Mouse (Mus musculus): ENCODE data around the gene Akap13. TPM values are rescaled to one million over a fixed set of nuclear protein-coding genes. Genes with fewer than 3 reads are reported as not detected.

Akap13 gene
- 4.3 and 5.4 TPM in 2 replicates for polyA plus RNA-seq (2012; rRNA removed)

- under 1% methylated on average over 92 of the region's 94 CpGs for WGBS
These were observed at the start of gene Akap13 for GRCm38 (mm10) chr7:75455223-75456151. Gene Akap13, plus strand, starts transcription at chr7:75455534.

GRCm38 (mm10) chr7:75410641-75411040 is 44.7 kb upstream of the Akap13 start:
- DNase-seq = no peak
- Histone ChIP-seq H3K27ac (ENCODE audit: insufficient read depth, low read length) (no peak overlapping the region), H3K4me1 (ENCODE audit: control insufficient read depth, insufficient read depth, low read length) (no peaks in the 10 kb centered on the region; the same call in 1 of the 2 replicates), H3K27me3 (ENCODE audit: control insufficient read depth, insufficient read depth, low read length) (no peaks in the 10 kb centered on the region), H3K4me3 (replicated peaks; ENCODE audit: insufficient read depth, low read depth, low read length) (no peak overlapping the region)
- WGBS = 92% methylated on average over 3 of the region's 3 CpGs
- TF ChIP-seq CTCF (IDR thresholded peaks at IDR 0.05; ENCODE audit: borderline replicate concordance, insufficient read depth, low read depth, low read length) = no peak

More at GRCm38 (mm10) chr7:75455223-75456151, at the start of gene Akap13:
- no peak within 1 kb of the TSS for H3K27ac ChIP-seq (ENCODE audit: insufficient read depth, low read length)
- peak within 1 kb of the TSS; percentile 87 for H3K4me3 ChIP-seq (replicated peaks; ENCODE audit: insufficient read depth, low read depth, low read length)
- peak; percentile 97 to 98 for DNase-seq
- no peaks in the 10 kb centered on the region for H3K27me3 ChIP-seq (ENCODE audit: control insufficient read depth, insufficient read depth, low read length)
- H3K4me1 ChIP-seq (ENCODE audit: control insufficient read depth, insufficient read depth, low read length) = no peaks in the 10 kb centered on the region
- TF ChIP-seq CTCF (IDR thresholded peaks at IDR 0.05; ENCODE audit: borderline replicate concordance, insufficient read depth, low read depth, low read length) (no peak), POLR2A (IDR thresholded peaks at IDR 0.05; ENCODE audit: borderline replicate concordance, insufficient read depth, low read length) (peak; percentile 48)

GRCm38 (mm10) chr7:75411226-75411625 is 44.1 kb upstream of the Akap13 start:
- DNase-seq = no peak
- Histone ChIP-seq H3K27ac (ENCODE audit: insufficient read depth, low read length) (no peak overlapping the region), H3K4me3 (replicated peaks; ENCODE audit: insufficient read depth, low read depth, low read length) (no peak overlapping the region), H3K27me3 (ENCODE audit: control insufficient read depth, insufficient read depth, low read length) (no peaks in the 10 kb centered on the region), H3K4me1 (ENCODE audit: control insufficient read depth, insufficient read depth, low read length) (no peaks in the 10 kb centered on the region; the same call in 1 of the 2 replicates)
- 59% methylated on average over 6 of the region's 6 CpGs for WGBS
- TF ChIP-seq CTCF (IDR thresholded peaks at IDR 0.05; ENCODE audit: borderline replicate concordance, insufficient read depth, low read depth, low read length) = no peak
- TF ChIP-seq POLR2A (IDR thresholded peaks at IDR 0.05; ENCODE audit: borderline replicate concordance, insufficient read depth, low read length) = no peak

GRCm38 (mm10) chr7:75412011-75412510 is 43.3 kb upstream of the Akap13 start:
- no peak for DNase-seq

GRCm38 (mm10) chr7:75412568-75412967 is 42.8 kb upstream of the Akap13 start:
- H3K4me1 ChIP-seq (ENCODE audit: control insufficient read depth, insufficient read depth, low read length) = no peaks in the 10 kb centered on the region; the same call in 1 of the 2 replicates
- H3K27me3 ChIP-seq (ENCODE audit: control insufficient read depth, insufficient read depth, low read length) = no peaks in the 10 kb centered on the region
- DNase-seq = no peak
- TF ChIP-seq POLR2A (IDR thresholded peaks at IDR 0.05; ENCODE audit: borderline replicate concordance, insufficient read depth, low read length) (no peak), CTCF (IDR thresholded peaks at IDR 0.05; ENCODE audit: borderline replicate concordance, insufficient read depth, low read depth, low read length) (no peak)
- 85% methylated on average over 2 of the region's 2 CpGs for WGBS
- no peak overlapping the region for H3K27ac ChIP-seq (ENCODE audit: insufficient read depth, low read length)
- no peak overlapping the region for H3K4me3 ChIP-seq (replicated peaks; ENCODE audit: insufficient read depth, low read depth, low read length)

More at GRCm38 (mm10) chr7:75412011-75412510, 43.3 kb upstream of the Akap13 start:
- H3K4me3 ChIP-seq (replicated peaks; ENCODE audit: insufficient read depth, low read depth, low read length) = no peak overlapping the region
- 72% methylated on average over 10 of the region's 10 CpGs for WGBS
- H3K27ac ChIP-seq (ENCODE audit: insufficient read depth, low read length) = no peak overlapping the region
- no peaks in the 10 kb centered on the region for H3K27me3 ChIP-seq (ENCODE audit: control insufficient read depth, insufficient read depth, low read length)
- H3K4me1 ChIP-seq (ENCODE audit: control insufficient read depth, insufficient read depth, low read length) = no peaks in the 10 kb centered on the region; the same call in 1 of the 2 replicates
- TF ChIP-seq CTCF (IDR thresholded peaks at IDR 0.05; ENCODE audit: borderline replicate concordance, insufficient read depth, low read depth, low read length) (no peak), POLR2A (IDR thresholded peaks at IDR 0.05; ENCODE audit: borderline replicate concordance, insufficient read depth, low read length) (no peak)

GRCm38 (mm10) chr7:75413903-75414302 is 41.4 kb upstream of the Akap13 start:
- TF ChIP-seq CTCF (IDR thresholded peaks at IDR 0.05; ENCODE audit: borderline replicate concordance, insufficient read depth, low read depth, low read length) (no peak), POLR2A (IDR thresholded peaks at IDR 0.05; ENCODE audit: borderline replicate concordance, insufficient read depth, low read length) (no peak)
- WGBS = 47% methylated on average over 6 of the region's 6 CpGs
- Histone ChIP-seq H3K4me3 (replicated peaks; ENCODE audit: insufficient read depth, low read depth, low read length) (no peak overlapping the region), H3K27ac (ENCODE audit: insufficient read depth, low read length) (no peak overlapping the region), H3K27me3 (ENCODE audit: control insufficient read depth, insufficient read depth, low read length) (no peaks in the 10 kb centered on the region), H3K4me1 (ENCODE audit: control insufficient read depth, insufficient read depth, low read length) (no peaks in the 10 kb centered on the region)
- no peak for DNase-seq

GRCm38 (mm10) chr7:75414316-75414715 is 41.0 kb upstream of the Akap13 start:
- H3K4me1 ChIP-seq (ENCODE audit: control insufficient read depth, insufficient read depth, low read length) = no peaks in the 10 kb centered on the region
- 44% methylated on average over 3 of the region's 3 CpGs for WGBS
- DNase-seq = no peak
- H3K27me3 ChIP-seq (ENCODE audit: control insufficient read depth, insufficient read depth, low read length) = no peaks in the 10 kb centered on the region
- H3K27ac ChIP-seq (ENCODE audit: insufficient read depth, low read length) = no peak overlapping the region
- no peak for TF ChIP-seq POLR2A (IDR thresholded peaks at IDR 0.05; ENCODE audit: borderline replicate concordance, insufficient read depth, low read length)
- no peak for TF ChIP-seq CTCF (IDR thresholded peaks at IDR 0.05; ENCODE audit: borderline replicate concordance, insufficient read depth, low read depth, low read length)
- no peak overlapping the region for H3K4me3 ChIP-seq (replicated peaks; ENCODE audit: insufficient read depth, low read depth, low read length)

Data from cerebellum, adult 2 months (tissue).